Mouse (Mus musculus) embryonic facial prominence, embryonic 15.5 days (tissue): ENCODE measurements around the gene Zfp423. TPM values are rescaled to one million over a fixed set of nuclear protein-coding genes. Genes with fewer than 3 reads are reported as not detected.
A peak's percentile ranks its signal among the peaks of the same experiment; 100 is the strongest.

Experiments used
- ATAC-seq: fragments of 200-750 bp; cut with Nextera tagmentation; 2 replicates; pipeline ENCODE4 v1.8.0; 2017; ENCODE audit warnings: low read depth, moderate TSS enrichment; ENCODE audit not compliant: insufficient number of reproducible peaks, low FRiP score, low TSS enrichment
- H3K27ac ChIP-seq: fragments of 300-500 bp; sonication (generic); replicated peaks from 2 replicates; pipeline ENCODE4 v1.5.1; 2015; ENCODE audit warnings: mild to moderate bottlenecking, inconsistent platforms
- H3K27me3 ChIP-seq: fragments of 300-500 bp; sonication (generic); 2 replicates; pipeline ENCODE4 v1.6.1; 2015; ENCODE audit warnings: inconsistent platforms
- H3K36me3 ChIP-seq: fragments of 300-500 bp; sonication (generic); 2 replicates; pipeline ENCODE4 v1.6.1; 2015; ENCODE audit warnings: mild to moderate bottlenecking, inconsistent platforms
- H3K4me1 ChIP-seq: fragments of 300-500 bp; sonication (generic); 2 replicates; pipeline ENCODE4 v1.6.1; 2015; ENCODE audit warnings: inconsistent platforms
- H3K4me2 ChIP-seq: fragments of 300-500 bp; sonication (generic); replicated peaks from 2 replicates; pipeline ENCODE4 v1.6.1; 2015; ENCODE audit warnings: mild to moderate bottlenecking, inconsistent platforms
- H3K4me3 ChIP-seq: fragments of 300-500 bp; sonication (generic); replicated peaks from 2 replicates; pipeline ENCODE4 v1.5.1; 2015; ENCODE audit warnings: mild to moderate bottlenecking, inconsistent platforms
- H3K9ac ChIP-seq: fragments of 300-500 bp; sonication (generic); 2 replicates; pipeline ENCODE4 v1.6.1; 2015; ENCODE audit warnings: inconsistent platforms
- H3K9me3 ChIP-seq: fragments of 300-500 bp; sonication (generic); replicated peaks from 2 replicates; pipeline ENCODE4 v1.6.1; 2016; ENCODE audit warnings: inconsistent platforms
- WGBS: fragments of 180-500 bp; shearing (Covaris S2); methylation state at CpG from one replicate; pipeline ENCODE4 v1.1.7; 2015; 5-methylcytosine and 5-hydroxymethylcytosine counted together
- polyA plus RNA-seq: library from polyadenylated mRNA; unstranded; fragments of >200 nt; fragmentation: Nextera tagmentation; extraction: Ambion mirVana; gene quantifications from 2 replicates; pipeline ENCODE4 v1.2.1, GENCODE M21; 2015

Zfp423 gene
- polyA plus RNA-seq, 1 experiment from 2014 or later, result 20.5 TPM

DNA sequence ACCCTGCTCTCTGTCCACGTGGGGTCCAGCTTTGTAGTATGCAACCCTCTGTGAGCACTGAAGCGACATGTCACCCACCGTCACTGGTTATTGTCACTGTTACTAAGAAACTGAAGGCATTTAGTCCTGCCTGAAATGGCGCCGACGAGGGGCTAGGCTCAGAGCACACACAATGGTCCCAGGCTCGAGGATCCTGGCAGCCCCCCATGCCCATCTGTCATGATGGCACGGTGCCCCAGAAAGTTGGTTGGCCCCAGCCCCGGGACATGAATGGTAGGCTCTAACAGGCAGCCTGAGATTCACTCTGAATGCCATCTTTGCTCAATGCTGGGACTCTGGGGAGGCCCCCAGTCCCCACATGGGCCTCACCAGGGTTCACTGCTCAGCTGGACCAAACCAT is 284.0 kb downstream of the Zfp423 start:
- Histone ChIP-seq H3K27me3 (no peaks in the 10 kb centered on the region), H3K4me1 (peaks cover 6% of the 10 kb centered on the region; the same call in 1 of the 2 replicates)

DNA sequence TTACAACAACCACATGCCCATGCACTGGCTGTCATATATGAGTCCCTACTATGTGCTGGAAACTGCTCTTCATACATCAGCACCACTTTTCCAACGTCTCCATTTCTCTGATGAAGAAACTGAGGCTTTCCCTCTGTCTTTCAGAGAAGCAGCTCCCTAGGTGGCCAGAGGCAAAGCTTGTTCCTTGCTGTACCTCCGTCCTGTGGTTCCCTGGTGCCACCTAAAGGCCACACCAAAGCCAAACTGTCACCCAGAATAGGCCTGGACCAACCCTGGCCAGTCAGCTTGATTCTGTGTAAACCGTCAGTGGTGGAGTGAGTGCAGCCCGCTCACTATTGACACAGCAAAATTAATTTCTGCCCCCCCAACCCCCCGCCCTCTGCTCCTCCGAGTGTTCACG is 285.2 kb downstream of the Zfp423 start:
- Histone ChIP-seq H3K4me1 (peaks cover 6% of the 10 kb centered on the region; the same call in 1 of the 2 replicates), H3K9ac (no peak overlapping the region), H3K27me3 (no peaks in the 10 kb centered on the region), H3K27ac (no peak overlapping the region), H3K4me2 (no peak overlapping the region), H3K9me3 (no peaks in the 10 kb centered on the region), H3K36me3 (no peaks in the 10 kb centered on the region), H3K4me3 (no peak overlapping the region)
- 77% methylated on average over 7 of the region's 7 CpGs for WGBS
- no peak for ATAC-seq

More for the DNA sequence above, 284.0 kb downstream of the Zfp423 start:
- Histone ChIP-seq H3K27ac (no peak overlapping the region), H3K36me3 (no peaks in the 10 kb centered on the region), H3K9me3 (no peaks in the 10 kb centered on the region), H3K4me3 (no peak overlapping the region), H3K9ac (no peak overlapping the region), H3K4me2 (no peak overlapping the region)
- WGBS, result 86% methylated on average over 9 of the region's 9 CpGs
- no peak for ATAC-seq

DNA sequence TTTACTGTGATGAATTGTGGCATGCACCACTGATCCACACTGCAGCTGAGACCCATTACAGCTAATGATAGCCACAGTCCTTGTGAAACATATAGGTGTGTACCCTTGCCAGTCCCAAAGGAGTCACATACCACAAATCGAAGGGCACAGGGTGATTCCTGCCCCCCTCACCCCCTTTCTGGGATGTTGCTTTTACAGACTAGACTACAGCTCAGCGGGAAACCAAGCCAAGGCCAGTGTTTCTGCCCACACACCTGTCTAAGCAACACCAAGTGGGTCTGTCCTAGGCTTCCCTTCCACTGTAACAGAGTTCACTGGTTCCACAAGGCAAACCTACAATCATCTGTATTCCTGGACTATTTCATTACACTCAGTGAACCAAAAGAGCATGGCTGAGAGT is 287.2 kb downstream of the Zfp423 start:
- Histone ChIP-seq H3K4me3 (no peak overlapping the region), H3K9ac (no peak overlapping the region), H3K9me3 (no peaks in the 10 kb centered on the region), H3K4me2 (no peak overlapping the region), H3K36me3 (no peaks in the 10 kb centered on the region), H3K4me1 (peaks cover 12% of the 10 kb centered on the region; the same call in 1 of the 2 replicates), H3K27ac (no peak overlapping the region), H3K27me3 (no peaks in the 10 kb centered on the region)
- ATAC-seq, result no peak
- WGBS, result 66% methylated on average over 2 of the region's 2 CpGs

DNA sequence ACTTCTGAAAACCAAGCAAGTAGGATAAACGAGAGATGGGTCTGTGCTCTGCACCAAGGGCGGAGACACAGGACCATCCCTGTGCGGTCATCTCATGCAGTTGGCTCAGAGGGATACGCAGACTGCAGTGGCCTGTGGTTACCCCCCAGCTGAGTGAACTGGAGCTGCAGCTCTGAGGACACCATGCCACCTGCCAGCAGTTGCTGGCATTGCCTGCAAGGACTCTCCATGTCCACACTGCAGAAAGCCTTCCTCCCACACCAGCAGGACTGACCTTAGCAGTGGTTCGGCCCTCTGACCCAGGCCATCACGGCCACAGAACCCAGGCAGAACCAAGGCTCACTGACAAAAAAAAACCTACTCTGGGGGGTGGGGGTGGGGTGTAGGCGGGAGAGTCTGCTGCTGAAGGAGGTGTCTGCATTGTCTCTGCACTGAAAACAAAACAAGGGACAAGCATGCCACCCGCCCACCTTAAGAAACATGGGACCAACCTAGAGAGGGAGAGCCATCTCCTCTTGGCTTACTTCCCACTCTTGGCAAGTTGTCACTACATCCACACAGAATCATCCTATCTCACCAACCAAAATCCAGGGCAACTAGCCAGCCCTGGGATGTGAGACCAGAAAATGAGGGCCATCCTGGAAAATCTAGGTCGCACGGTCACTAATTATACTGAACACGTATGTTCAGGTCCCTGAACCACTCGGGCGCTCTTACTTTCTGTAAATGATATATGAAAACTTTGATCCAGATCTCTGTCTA is 288.0 kb downstream of the Zfp423 start:
- no peak for ATAC-seq
- Histone ChIP-seq H3K4me3 (no peak overlapping the region), H3K4me2 (no peak overlapping the region), H3K4me1 (peaks cover 12% of the 10 kb centered on the region; the same call in 1 of the 2 replicates), H3K9ac (no peak overlapping the region), H3K36me3 (no peaks in the 10 kb centered on the region), H3K27me3 (no peaks in the 10 kb centered on the region), H3K9me3 (no peaks in the 10 kb centered on the region), H3K27ac (no peak overlapping the region)
- 80% methylated on average over 13 of the region's 13 CpGs for WGBS

DNA sequence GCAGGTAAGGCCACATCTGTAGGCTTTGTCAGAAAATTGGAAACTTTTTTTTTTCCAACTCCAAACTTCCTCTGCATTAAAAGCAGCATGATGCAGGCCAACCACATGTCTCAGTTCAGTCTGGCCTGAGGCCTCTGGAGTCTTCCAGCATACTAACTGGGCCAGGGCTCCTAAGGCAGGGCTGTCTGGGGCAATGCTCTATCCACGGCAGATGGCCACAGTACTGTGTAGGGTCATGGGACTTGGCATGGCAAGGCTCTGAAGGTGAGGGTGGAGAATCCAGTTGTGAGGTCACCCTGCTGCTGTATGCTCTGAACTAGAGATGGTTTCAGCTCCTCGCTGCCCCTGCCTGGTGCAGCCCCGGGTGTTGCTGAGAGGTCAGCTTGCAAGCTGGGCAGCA is 289.2 kb downstream of the Zfp423 start:
- Histone ChIP-seq H3K27ac (no peak overlapping the region), H3K9me3 (no peaks in the 10 kb centered on the region), H3K4me3 (no peak overlapping the region), H3K9ac (no peak overlapping the region), H3K4me2 (no peak overlapping the region), H3K27me3 (no peaks in the 10 kb centered on the region), H3K36me3 (no peaks in the 10 kb centered on the region), H3K4me1 (peaks cover 12% of the 10 kb centered on the region; the same call in 1 of the 2 replicates)
- WGBS, result 84% methylated on average over 3 of the region's 3 CpGs
- 0 out of 2 replicates have a peak, but pooled peaks have one; percentile 12 for ATAC-seq

DNA sequence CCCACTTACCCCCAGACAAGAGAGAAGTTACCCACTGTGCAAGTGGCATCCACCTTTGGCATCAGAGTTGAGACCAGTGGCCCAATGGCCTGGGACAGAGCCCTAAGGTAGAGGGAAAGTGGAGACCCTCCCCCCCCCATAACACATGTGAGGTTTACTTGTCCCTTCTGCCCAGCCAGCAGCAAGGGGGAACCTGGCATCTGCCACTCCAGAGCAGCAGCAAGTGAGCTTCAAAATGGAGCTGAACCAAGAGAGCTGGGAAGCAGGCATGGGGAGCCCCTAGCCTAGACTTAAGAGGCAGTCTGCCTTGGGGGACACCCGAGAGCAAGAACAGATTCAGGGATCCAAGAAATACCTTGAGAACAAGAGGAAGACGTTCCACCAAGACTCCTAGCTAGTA is 290.7 kb downstream of the Zfp423 start:
- H3K4me2 ChIP-seq, result no peak overlapping the region
- WGBS, result 86% methylated on average over 2 of the region's 2 CpGs
- H3K36me3 ChIP-seq, result no peaks in the 10 kb centered on the region
- H3K4me3 ChIP-seq, result no peak overlapping the region
- H3K27me3 ChIP-seq, result peaks cover under 1% of the 10 kb centered on the region; the same call in 1 of the 2 replicates
- H3K9me3 ChIP-seq, result no peaks in the 10 kb centered on the region
- H3K4me1 ChIP-seq, result peaks cover 13% of the 10 kb centered on the region
- H3K27ac ChIP-seq, result no peak overlapping the region
- no peak overlapping the region for H3K9ac ChIP-seq
- ATAC-seq, result no peak

DNA sequence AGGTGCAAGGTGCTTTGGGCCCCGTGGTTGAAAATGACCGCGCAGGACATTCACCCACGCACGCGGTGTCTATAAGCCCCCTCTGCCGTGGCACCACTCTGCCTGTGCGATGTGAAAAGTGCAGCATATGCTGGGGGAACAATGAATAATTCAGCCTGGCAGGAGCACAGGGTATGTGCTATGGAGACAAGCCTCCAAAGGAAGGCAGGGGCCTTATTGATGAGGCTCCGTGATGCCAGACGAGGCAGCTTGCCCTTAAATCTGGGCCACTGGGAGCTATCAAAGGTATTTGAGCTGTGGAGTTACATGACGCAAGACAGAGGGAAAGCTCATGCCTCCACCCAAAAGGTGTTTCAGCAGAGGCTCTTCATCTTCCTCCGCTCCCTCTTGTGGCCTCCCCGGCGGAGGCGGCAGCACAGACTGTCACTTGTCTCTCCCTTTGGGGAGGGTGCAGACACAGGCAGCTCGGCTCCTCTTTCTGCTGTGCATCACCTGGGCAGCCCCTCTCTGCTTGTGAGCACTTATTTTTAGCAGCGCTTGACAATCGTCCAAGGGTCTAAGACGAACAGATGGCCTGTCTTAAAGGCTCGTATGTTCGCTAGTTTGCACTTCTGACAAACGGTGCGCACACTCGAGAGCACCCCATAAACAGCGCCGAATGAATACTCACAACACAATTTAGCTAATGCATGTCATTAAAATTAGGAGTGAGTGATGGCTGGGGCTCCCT is 291.3 kb downstream of the Zfp423 start:
- H3K27ac ChIP-seq, result no peak overlapping the region
- no peak overlapping the region for H3K9ac ChIP-seq
- H3K27me3 ChIP-seq, result peaks cover 6% of the 10 kb centered on the region
- H3K9me3 ChIP-seq, result no peaks in the 10 kb centered on the region
- no peak overlapping the region for H3K4me3 ChIP-seq
- ATAC-seq, result no peak
- H3K36me3 ChIP-seq, result no peaks in the 10 kb centered on the region
- H3K4me1 ChIP-seq, result peaks cover 19% of the 10 kb centered on the region
- WGBS, result 79% methylated on average over 26 of the region's 26 CpGs
- no peak overlapping the region for H3K4me2 ChIP-seq

DNA sequence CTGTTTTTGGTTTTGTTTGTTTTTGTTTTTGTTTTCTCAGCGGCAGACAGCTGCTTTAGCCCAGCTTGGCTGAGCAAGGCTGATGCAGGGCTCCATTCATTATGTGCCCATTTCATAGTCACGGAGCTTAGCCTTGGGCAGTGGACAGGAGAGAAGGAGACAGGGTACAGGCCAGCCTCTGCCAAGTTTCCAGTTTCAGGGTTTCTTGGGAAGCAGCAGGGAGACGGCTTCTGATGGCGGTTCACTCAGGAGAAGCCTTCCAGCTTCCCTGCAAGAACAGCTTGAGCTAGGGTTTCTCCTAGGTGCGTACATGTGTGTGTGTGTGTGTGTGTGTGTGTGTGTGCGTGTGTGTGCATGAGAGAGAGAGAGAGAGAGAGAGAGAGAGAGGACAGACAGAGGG is 292.1 kb downstream of the Zfp423 start:
- H3K4me1 ChIP-seq, result peaks cover 26% of the 10 kb centered on the region
- H3K4me3 ChIP-seq, result no peak overlapping the region
- H3K36me3 ChIP-seq, result no peaks in the 10 kb centered on the region
- peaks cover 10% of the 10 kb centered on the region for H3K27me3 ChIP-seq
- no peak for ATAC-seq
- WGBS, result 76% methylated on average over 6 of the region's 6 CpGs
- H3K4me2 ChIP-seq, result no peak overlapping the region
- no peak overlapping the region for H3K9ac ChIP-seq
- H3K27ac ChIP-seq, result no peak overlapping the region
- H3K9me3 ChIP-seq, result no peaks in the 10 kb centered on the region

DNA sequence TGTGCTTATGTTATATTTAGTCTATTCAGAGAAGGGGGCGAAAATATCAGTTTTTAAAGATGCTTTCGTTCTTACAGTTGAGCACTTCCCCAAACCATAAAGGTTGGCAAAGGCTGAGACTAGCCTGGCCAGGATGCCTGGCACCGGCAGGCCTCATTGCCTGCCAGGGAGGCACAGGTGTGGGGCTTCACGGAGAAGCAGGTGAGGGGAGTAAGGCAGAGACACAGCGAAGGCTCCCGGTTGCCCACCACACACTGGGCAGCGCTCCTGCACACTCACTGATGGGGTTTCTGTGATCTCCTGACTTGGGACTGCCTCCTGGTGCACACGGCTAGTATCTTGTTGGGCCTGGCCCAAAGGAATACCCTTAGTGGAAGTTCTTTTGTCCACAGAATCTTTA is 294.1 kb downstream of the Zfp423 start:
- Histone ChIP-seq H3K4me3 (no peak overlapping the region), H3K27ac (no peak overlapping the region), H3K27me3 (peaks cover 24% of the 10 kb centered on the region), H3K9ac (no peak overlapping the region), H3K4me1 (peaks cover 37% of the 10 kb centered on the region), H3K36me3 (no peaks in the 10 kb centered on the region), H3K9me3 (no peaks in the 10 kb centered on the region), H3K4me2 (no peak overlapping the region)
- ATAC-seq, result no peak
- WGBS, result 95% methylated on average over 8 of the region's 8 CpGs

DNA sequence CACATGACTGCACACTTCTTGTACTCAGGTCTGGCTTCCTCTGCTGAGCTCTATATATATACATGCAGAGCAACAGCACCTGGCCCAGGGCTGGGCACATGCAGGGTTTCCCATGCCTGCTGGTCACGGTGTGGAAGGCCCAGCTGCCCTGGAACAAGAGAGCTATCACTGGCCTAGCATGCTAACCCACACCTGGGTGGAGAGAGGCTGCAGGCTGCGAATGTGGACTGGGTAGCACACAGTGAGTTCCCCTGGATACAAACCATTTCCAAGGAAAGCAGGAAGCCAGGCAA is 295.2 kb downstream of the Zfp423 start:
- H3K9me3 ChIP-seq, result no peaks in the 10 kb centered on the region
- H3K27ac ChIP-seq, result no peak overlapping the region
- H3K27me3 ChIP-seq, result peaks cover 31% of the 10 kb centered on the region
- no peak for ATAC-seq
- no peak overlapping the region for H3K9ac ChIP-seq
- no peak overlapping the region for H3K4me2 ChIP-seq
- 89% methylated on average over 2 of the region's 2 CpGs for WGBS
- peaks cover 46% of the 10 kb centered on the region for H3K4me1 ChIP-seq
- no peak overlapping the region for H3K4me3 ChIP-seq
- no peaks in the 10 kb centered on the region for H3K36me3 ChIP-seq

DNA sequence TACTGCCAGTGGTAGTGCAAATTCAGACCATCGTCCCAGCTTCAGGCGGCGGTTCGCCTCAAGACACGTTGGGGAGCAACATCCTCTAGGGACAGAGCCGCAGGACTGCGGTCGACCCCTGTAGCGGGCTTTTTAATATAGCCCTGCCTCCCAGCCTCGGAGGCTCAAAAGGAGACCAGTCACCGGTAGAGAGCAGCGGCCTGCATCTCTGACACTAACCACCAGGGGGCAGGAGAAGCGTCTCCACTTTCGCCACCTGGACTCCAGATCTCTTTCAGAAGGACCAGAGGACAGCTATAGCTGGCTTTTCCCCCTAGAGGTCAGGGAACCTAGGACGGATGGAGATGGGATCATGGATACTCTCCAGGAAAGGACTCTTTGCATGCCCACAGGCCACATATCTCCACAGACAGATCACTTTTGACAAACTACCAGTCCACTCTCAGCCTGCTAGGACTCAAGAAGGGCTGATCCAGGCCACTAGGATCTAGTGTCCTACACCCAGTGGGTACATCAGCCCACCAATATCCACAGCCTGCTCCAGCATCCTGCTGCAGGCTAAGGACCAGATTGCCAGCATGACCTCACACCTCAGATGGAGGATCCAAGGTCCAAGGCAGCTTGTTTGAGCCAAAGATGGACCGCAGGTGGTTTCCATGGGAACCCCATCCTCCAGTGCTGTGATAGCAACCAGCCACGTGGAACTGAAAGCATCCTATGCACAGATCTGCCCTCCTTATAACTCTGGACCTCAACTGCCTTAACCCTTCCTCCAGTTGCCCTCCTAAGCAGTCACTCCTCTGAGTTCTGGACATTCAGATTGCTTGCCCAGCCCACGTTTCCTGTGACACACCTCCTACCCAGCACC is 295.8 kb downstream of the Zfp423 start:
- WGBS, result 14% methylated on average over 18 of the region's 18 CpGs
- H3K4me1 ChIP-seq, result peaks cover 44% of the 10 kb centered on the region
- H3K9ac ChIP-seq, result 0 out of 2 replicates have a peak overlapping the region, but pooled peaks have one; percentile 18

More for the DNA sequence above, 295.8 kb downstream of the Zfp423 start:
- Histone ChIP-seq H3K27me3 (peaks cover 34% of the 10 kb centered on the region), H3K9me3 (no peaks in the 10 kb centered on the region), H3K4me2 (peak overlapping the region; percentile 58), H3K36me3 (no peaks in the 10 kb centered on the region), H3K27ac (peak overlapping the region; percentile 80), H3K4me3 (peak overlapping the region; percentile 35)
- ATAC-seq, result peak; percentile 49; the same call in 1 of the 2 replicates
